Mouse (Mus musculus) heart, embryonic 16.5 days (tissue): ENCODE data around the gene AI481877. TPM values are rescaled to one million over a fixed set of nuclear protein-coding genes. Genes with fewer than 3 reads are reported as not detected.
A peak's percentile ranks its signal among the peaks of the same experiment; 100 is the strongest.

Source experiments
- ATAC-seq: fragments of 200-750 bp; cut with Nextera tagmentation; replicated peaks from 2 replicates; pipeline ENCODE4 v1.8.0; 2017; ENCODE audit warnings: moderate number of reproducible peaks; ENCODE audit not compliant: insufficient read depth, low FRiP score; ENCODE audit errors: extremely low read depth
- H3K27ac ChIP-seq: fragments of 300-500 bp; sonication (generic); 2 replicates; pipeline ENCODE4 v1.5.1; 2014; ENCODE audit warnings: mild to moderate bottlenecking, low read length, control low read depth, moderate library complexity
- H3K27me3 ChIP-seq: fragments of 300-500 bp; sonication (generic); 2 replicates; pipeline ENCODE4 v1.6.1; 2014; ENCODE audit warnings: low read length, mixed read lengths; ENCODE audit not compliant: control insufficient read depth, insufficient read depth
- H3K36me3 ChIP-seq: fragments of 300-500 bp; sonication (generic); 2 replicates; pipeline ENCODE4 v1.6.1; 2014; ENCODE audit not compliant: control insufficient read depth, insufficient read depth
- H3K4me1 ChIP-seq: fragments of 300-500 bp; sonication (generic); 2 replicates; pipeline ENCODE4 v1.6.1; 2014; ENCODE audit warnings: low read length, mixed read lengths; ENCODE audit not compliant: control insufficient read depth, insufficient read depth
- H3K4me2 ChIP-seq: fragments of 300-500 bp; sonication (generic); 2 replicates; pipeline ENCODE4 v1.6.1; 2014; ENCODE audit warnings: low read depth, mild to moderate bottlenecking, control low read depth, low read length
- H3K4me3 ChIP-seq: fragments of 300-500 bp; sonication (generic); 2 replicates; pipeline ENCODE4 v1.5.1; 2014; ENCODE audit warnings: mild to moderate bottlenecking, control low read depth, low read length
- H3K9ac ChIP-seq: fragments of 300-500 bp; sonication (generic); 2 replicates; pipeline ENCODE4 v1.6.1; 2014; ENCODE audit warnings: low read length, control low read depth
- H3K9me3 ChIP-seq: fragments of 300-500 bp; sonication (generic); replicated peaks from 2 replicates; pipeline ENCODE4 v1.6.1; 2016; ENCODE audit warnings: low read length; ENCODE audit not compliant: control insufficient read depth
- whole genome bisulfite sequencing: fragments of 180-500 bp; shearing (Covaris S2); extraction: QIAGEN DNeasy Blood & Tissue Kit; methylation state at CpG from one replicate; pipeline ENCODE4 v1.1.7; 2014; 5-methylcytosine and 5-hydroxymethylcytosine counted together
- polyA plus RNA-seq: library from polyadenylated mRNA; unstranded; fragments of >200 nt; fragmentation: Nextera tagmentation; extraction: Ambion mirVana; gene quantifications from 2 replicates; pipeline ENCODE4 v1.2.1, GENCODE M21; 2015

Gene AI481877
- polyA plus RNA-seq, 1 experiment from 2014 or later, result not detected

DNA sequence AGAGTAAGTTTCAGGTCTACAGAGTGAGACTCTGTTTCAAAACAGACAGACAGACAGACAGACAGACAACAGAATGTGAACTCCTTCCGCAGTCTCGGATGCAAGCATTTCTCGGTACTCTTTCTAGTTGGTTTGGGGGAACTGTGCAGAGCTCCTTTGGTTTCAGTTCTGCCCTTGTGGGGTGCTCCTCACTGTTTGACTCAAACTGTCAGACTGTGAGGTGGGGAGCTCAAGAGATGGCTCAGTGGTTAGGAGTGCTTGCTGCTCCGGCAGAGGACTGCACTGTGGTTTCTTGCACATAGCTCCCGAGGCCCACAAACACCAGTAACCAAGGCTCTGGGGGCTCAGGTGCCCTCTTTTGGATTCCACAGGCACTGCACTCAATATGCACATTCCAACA lies 95.7 kb downstream of the AI481877 start:
- H3K36me3 ChIP-seq, result no peaks in the 10 kb centered on the region
- H3K27ac ChIP-seq, result no peak overlapping the region
- no peak for ATAC-seq
- no peaks in the 10 kb centered on the region for H3K4me1 ChIP-seq
- no peaks in the 10 kb centered on the region for H3K9me3 ChIP-seq
- H3K27me3 ChIP-seq, result no peaks in the 10 kb centered on the region
- H3K4me3 ChIP-seq, result no peak overlapping the region
- WGBS, result 95% methylated on average over 5 of the region's 5 CpGs
- H3K9ac ChIP-seq, result no peak overlapping the region
- H3K4me2 ChIP-seq, result no peak overlapping the region

DNA sequence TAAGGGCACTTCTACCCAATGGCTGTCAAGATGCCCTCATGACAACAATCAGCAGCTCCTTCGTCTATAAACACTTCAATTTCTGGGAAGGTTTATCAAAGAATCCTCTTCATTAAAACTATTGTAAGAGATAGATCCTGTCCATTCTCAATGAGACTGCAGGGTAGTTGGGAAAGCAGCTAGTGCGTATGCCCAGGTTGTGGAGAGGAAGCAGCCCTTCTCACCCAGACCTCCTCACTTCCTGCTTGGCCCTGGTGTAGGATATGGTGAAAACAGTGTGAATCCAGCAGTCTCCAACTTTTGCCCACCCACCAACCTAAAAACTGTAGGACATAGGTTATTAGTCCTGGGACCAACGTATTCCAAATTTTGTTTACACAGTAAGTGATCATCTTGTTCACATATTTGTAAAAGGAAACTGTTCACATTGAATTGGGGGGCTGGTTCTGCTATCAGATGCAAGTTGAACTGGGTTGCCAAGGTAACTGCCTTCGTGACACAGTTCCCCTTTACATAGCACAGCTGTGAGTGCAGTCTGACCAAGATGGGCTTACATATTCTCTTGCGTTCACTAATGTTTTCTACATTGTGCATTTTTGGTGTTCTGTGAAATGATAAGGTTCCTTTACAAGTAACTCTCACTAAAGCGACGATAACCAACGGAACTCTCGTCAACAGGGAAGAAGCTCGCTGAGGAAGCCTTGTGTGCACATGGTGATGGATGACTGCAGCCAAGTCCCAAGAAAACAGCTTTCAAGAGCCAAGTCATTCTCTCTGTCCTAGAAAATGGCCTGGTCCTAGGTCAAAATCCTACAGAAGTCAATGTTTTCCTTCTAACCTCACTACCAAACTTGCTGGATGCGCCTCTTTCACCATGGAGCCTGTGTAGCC lies 98.1 kb downstream of the AI481877 start:
- no peak overlapping the region for H3K27ac ChIP-seq
- no peak overlapping the region for H3K4me3 ChIP-seq
- H3K9me3 ChIP-seq, result no peaks in the 10 kb centered on the region
- no peaks in the 10 kb centered on the region for H3K27me3 ChIP-seq
- WGBS, result 82% methylated on average over 11 of the region's 11 CpGs
- no peaks in the 10 kb centered on the region for H3K36me3 ChIP-seq
- no peak for ATAC-seq
- no peaks in the 10 kb centered on the region for H3K4me1 ChIP-seq
- H3K9ac ChIP-seq, result no peak overlapping the region
- H3K4me2 ChIP-seq, result no peak overlapping the region

DNA sequence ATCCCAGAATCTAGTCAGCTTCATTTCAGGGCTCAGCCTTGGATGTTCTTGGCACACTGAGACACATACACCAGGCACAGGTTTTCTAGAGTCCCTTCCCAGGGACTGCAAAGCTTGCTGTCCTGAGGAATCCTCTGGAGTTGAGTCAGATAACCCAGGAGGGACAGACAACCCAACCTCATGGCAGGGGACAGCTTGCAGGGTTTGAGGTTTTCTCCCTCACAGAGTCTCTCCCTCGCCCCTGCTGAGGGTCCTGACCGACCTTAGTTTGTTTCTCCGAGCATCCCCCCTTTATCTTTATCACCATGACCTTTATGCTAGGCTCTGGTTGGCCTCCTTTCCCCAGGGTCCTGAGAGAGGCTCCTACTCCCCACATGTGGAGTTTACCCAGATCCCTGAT lies 101.3 kb downstream of the AI481877 start:
- Histone ChIP-seq H3K27me3 (no peaks in the 10 kb centered on the region), H3K27ac (no peak overlapping the region), H3K36me3 (no peaks in the 10 kb centered on the region), H3K4me1 (0 out of 2 replicates have a peak, but pooled peaks cover 2% of the 10 kb centered on the region), H3K9me3 (no peaks in the 10 kb centered on the region), H3K9ac (no peak overlapping the region), H3K4me3 (no peak overlapping the region), H3K4me2 (no peak overlapping the region)
- ATAC-seq, result no peak
- WGBS, result 74% methylated on average over 3 of the region's 3 CpGs

DNA sequence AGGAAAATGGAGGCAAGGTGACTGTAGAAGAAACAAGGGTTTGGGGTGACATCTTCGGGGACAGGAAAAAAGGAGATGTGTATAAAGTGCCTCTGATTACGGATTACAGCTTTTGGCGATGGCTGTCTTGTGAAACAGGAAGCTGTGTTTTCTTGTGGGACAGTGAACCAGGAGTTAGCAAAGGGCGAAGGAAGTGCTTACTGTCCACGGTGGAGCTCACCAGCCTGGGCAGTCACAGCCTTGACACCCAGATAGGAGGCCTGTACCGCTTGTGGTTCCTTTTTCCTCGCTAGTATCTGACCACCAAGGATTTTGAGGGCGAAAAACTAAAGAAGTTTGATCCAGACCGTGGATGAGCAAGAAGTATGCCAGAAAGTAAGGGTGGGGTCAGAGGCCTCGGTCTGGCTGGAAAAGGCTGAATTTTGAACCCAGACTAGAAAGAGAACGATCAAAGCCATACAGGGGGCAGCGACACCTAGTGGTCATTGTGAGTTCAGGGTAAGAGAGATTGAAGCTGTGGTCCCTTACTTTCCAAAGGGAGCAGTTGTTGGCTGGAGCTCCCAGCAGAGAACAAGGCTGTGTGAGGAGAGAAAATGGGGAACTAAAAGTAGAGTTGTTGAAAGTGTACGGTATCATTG lies 102.2 kb downstream of the AI481877 start:
- no peaks in the 10 kb centered on the region for H3K36me3 ChIP-seq
- H3K27ac ChIP-seq, result no peak overlapping the region
- H3K9me3 ChIP-seq, result no peaks in the 10 kb centered on the region
- ATAC-seq, result no peak
- H3K4me2 ChIP-seq, result no peak overlapping the region
- no peaks in the 10 kb centered on the region for H3K27me3 ChIP-seq
- H3K4me3 ChIP-seq, result no peak overlapping the region
- H3K4me1 ChIP-seq, result 0 out of 2 replicates have a peak, but pooled peaks cover 2% of the 10 kb centered on the region
- WGBS, result 41% methylated on average over 13 of the region's 13 CpGs
- no peak overlapping the region for H3K9ac ChIP-seq

DNA sequence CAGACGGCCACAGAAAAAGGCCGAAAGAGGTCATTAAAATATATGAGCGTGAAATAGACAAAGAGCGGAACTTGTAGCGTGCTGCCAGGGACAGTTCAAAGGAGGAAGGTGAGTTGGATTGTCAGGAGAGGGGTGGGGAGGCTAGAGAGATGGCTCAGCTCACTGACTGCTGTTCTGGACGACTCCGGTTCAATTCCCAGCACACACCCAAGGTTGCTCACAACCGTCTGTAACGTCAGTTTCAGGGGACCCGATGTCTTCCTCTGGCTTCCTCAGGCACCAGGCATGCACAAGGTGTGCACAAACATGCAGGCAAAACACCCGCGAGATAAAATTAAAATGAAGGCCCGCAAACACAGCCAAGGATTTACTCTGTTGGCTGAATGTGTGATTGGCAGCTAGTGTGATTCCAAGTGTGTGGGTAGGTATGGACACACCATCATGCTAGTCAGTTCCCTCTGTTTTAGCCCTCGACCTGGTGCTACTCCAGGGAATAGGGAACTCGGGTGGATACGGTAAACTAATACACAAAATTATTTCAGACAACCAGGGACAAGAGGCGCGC lies 102.9 kb downstream of the AI481877 start:
- peak overlapping the region; percentile 74 for H3K4me2 ChIP-seq
- no peaks in the 10 kb centered on the region for H3K27me3 ChIP-seq
- no peak for ATAC-seq
- no peak overlapping the region for H3K27ac ChIP-seq
- WGBS, result 70% methylated on average over 18 of the region's 18 CpGs
- H3K36me3 ChIP-seq, result no peaks in the 10 kb centered on the region
- H3K4me3 ChIP-seq, result peak overlapping the region; percentile 79
- peak overlapping the region; percentile 83; the same call in 1 of the 2 replicates for H3K9ac ChIP-seq
- no peaks in the 10 kb centered on the region for H3K9me3 ChIP-seq
- H3K4me1 ChIP-seq, result 0 out of 2 replicates have a peak, but pooled peaks cover 2% of the 10 kb centered on the region

DNA sequence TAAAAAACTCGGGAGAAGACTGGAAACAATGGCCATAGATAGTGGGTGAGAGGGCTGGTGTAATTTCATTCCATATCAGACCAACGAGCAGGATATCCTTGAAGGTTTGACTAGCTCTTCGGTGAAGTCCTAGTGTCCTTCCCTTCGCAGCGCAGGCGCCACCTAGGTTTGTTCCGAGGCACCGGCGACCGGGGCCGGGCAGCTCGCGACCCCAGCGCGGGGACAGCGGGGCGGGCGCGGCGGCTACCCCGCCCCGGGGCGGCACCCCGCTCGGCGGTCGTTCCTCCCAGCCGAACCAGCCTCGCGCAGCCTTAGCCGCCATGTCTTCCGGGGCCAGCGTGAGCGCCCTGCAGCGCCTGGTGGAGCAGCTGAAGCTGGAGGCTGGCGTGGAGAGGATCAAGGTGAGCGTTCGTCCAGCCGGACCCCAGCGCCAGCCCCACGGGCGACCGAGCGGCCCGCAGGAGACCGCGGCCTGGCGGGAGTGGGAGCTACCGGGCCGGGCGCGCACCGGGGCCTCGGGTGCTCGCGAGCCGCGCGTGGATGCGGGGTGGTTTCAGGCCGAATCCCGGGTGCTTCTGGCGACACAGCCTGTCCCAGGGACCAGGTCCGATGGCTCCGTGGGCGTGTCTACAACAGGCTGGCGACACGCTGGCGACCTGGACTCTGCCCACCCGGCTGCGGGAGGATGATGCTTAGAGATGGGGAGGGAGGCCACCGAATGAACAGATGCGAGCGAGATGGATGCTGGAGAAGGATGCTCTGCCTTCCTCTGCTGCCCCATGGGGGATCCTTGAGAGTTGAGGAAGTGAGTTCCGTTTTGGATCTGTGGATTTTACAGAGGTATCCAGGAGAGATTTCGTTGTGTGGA lies 103.6 kb downstream of the AI481877 start, which contains the start of gene Gng10:
Gene Gng10 (plus strand): TSS at position 171 of the 868 bp plus-strand sequence.
- Histone ChIP-seq H3K4me2 (peak within 1 kb of the TSS; percentile 74), H3K27me3 (no peaks in the 10 kb centered on the region), H3K4me3 (peak within 1 kb of the TSS; percentile 79), H3K36me3 (no peaks in the 10 kb centered on the region), H3K9ac (peak within 1 kb of the TSS; percentile 83), H3K4me1 (0 out of 2 replicates have a peak, but pooled peaks cover 2% of the 10 kb centered on the region), H3K9me3 (no peaks in the 10 kb centered on the region), H3K27ac (peak within 1 kb of the TSS; percentile 6; the same call in 1 of the 2 replicates)
- ATAC-seq, result peak; percentile 87
- WGBS, result 6% methylated on average over 74 of the region's 76 CpGs

DNA sequence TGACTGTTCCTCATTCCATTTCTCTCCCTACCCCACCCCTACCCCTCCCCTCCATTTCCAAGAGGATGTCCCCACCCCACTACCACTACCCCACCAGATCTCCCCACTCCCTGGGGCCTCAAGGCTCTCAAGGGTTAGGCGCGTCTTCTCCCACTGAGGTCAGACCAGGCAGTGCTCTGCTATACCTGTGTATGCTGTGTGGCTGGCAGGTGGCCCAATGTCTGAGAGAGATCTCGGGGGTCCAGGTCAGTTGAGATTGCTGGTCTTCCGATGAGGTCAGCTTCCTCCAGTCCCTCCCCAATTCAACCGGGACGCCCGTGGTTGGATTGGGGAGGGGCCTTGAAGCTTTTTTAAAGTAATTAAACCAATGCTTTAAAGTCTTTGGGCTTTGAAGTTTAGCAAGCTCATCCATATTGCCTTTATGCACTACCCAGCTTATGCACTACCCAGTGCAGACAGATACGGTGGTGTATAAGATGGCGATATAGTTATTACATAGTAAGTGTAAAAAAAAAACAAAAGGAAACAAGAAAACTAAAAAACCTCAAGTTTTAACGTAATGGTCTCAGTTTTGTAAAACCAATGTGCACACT lies 104.4 kb downstream of the AI481877 start:
- Histone ChIP-seq H3K9me3 (peaks cover 1% of the 10 kb centered on the region; the same call in 1 of the 2 replicates), H3K27me3 (no peaks in the 10 kb centered on the region), H3K9ac (peak overlapping the region; percentile 83), H3K4me3 (peak overlapping the region; percentile 79), H3K36me3 (no peaks in the 10 kb centered on the region), H3K4me1 (0 out of 2 replicates have a peak, but pooled peaks cover 2% of the 10 kb centered on the region), H3K27ac (no peak overlapping the region), H3K4me2 (peak overlapping the region; percentile 74)
- no peak for ATAC-seq
- 77% methylated on average over 10 of the region's 10 CpGs for WGBS

DNA sequence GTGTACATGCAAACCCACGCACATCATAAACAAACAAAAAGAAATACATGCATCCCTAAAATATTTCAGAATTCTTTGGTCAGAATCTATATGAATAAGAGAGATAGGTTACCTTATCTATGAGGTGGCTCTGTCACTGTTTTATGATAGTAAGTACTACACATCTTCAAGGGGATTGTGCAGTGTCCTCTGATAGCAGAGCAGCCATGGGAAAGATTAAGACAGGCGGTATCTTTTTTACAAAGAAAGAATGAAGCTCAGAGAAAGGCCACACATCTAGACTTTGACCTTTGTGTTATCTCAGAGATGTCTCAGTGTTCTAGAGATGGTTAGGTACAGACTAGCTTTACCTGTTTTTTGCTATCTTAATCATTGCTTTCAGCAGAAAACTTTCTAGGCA lies 121.9 kb downstream of the AI481877 start:
- no peaks in the 10 kb centered on the region for H3K27me3 ChIP-seq
- no peak overlapping the region for H3K9ac ChIP-seq
- ATAC-seq, result no peak
- peaks cover 3% of the 10 kb centered on the region; the same call in 1 of the 2 replicates for H3K4me1 ChIP-seq
- no peak overlapping the region for H3K4me3 ChIP-seq
- no peak overlapping the region for H3K27ac ChIP-seq
- H3K4me2 ChIP-seq, result no peak overlapping the region
- H3K36me3 ChIP-seq, result peaks cover 21% of the 10 kb centered on the region
- WGBS, result 84% methylated on average over 2 of the region's 2 CpGs
- no peaks in the 10 kb centered on the region for H3K9me3 ChIP-seq
